In the genomic region with DNA sequence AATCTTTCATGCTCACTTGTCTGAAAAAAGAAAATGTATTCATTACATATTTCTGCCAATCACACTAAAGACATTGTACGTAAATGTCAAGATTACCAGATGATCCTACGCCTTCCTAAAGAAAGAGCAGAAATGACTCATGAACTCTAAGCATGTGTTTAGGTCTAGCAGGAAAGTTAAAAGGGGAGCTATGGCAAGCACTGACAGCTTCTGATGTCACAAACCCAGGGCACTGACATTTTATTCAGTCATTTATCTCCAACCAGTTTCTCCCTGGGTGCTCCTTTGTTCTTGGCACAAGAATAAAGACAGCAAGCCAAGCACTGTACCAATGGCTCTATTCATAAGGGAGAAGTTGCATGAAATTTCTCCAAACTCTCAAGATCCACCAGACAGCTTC, we compare ENCODE assay signal across 22 mouse cellular contexts.
A peak's percentile ranks its signal among the peaks of the same experiment; 100 is the strongest.
DNase-seq lines count a peak whose midpoint lies in the region; ATAC-seq and TF ChIP-seq lines count a peak whose summit lies in the region.
"Had no signal": no experiment of that assay in that cellular context is flagged by ENCODE, and none has a peak within 500 bp of the region (broad histone marks: within the 10 kb centered on the region; RNA-seq: fewer than 3 reads in every experiment).

No protein-coding gene starts in this region.

- DNase-seq in frontal cortex, postnatal 14 days (ENCODE audit: low spot score in 2 of 2), result no peak
- DNase-seq in left cerebral cortex, adult 2 months (ENCODE audit: extremely low spot score in 1 of 2, low spot score in 2 of 2), result no peak
- DNase-seq in left cerebral cortex, postnatal 36 days (ENCODE audit: low spot score in 2 of 2), result no peak
- DNase-seq in 3T3-L1 (ENCODE audit: low read depth, low spot score), result peak; percentile 30
- DNase-seq in telencephalon, adult 2 months (ENCODE audit: low read depth, low spot score), result peak; percentile 29
- no peak for DNase-seq in cerebellum, postnatal 36 days
- DNase-seq: adrenal gland, adult 2 months; adrenal gland, postnatal 10 days; adrenal gland, postnatal 25 days; cerebellum, adult 11-12 months; cerebellum, adult 2 months; cerebellum, adult 9-10 months; cerebellum, postnatal 25 days; embryo, embryonic 11 days had no signal

- intact Hi-C loops in left cerebral cortex, adult 2 months (cut with DNase I), result no loop called here
- intact Hi-C loops in left cerebral cortex, postnatal 36 days (cut with DNase I), result no loop called here

- no peak for TF ChIP-seq CTCF in left cerebral cortex, adult 2 months (IDR thresholded peaks at IDR 0.05)

- ATAC-seq in frontal cortex, adult (ENCODE audit: low TSS enrichment), result peak; percentile 58
- ATAC-seq: forebrain, embryonic 14.5 days; forebrain, embryonic 16.5 days had no signal

- peak overlapping the region; percentile 47; the same call in 1 of the 2 replicates for H3K27ac ChIP-seq in left cerebral cortex, adult 2 months
- H3K27ac ChIP-seq: embryonic facial prominence, embryonic 13.5 days; embryonic facial prominence, embryonic 15.5 days; forebrain, embryonic 10.5 days; forebrain, embryonic 12.5 days had no signal

- no peak overlapping the region for H3K4me3 ChIP-seq in left cerebral cortex, adult 2 months
- H3K4me3 ChIP-seq: embryonic facial prominence, embryonic 13.5 days; embryonic facial prominence, embryonic 15.5 days; erythroblast, embryonic 14.5 days; forebrain, embryonic 10.5 days; forebrain, embryonic 12.5 days had no signal

Comparison
In these comparisons a context has a peak if more than half of its experiments do, and no peak if none do; other contexts are left out.
1. DNase-seq: peak in 3T3-L1 (single experiment) and telencephalon, adult 2 months (single experiment); none in frontal cortex, postnatal 14 days (0 of 2), left cerebral cortex, adult 2 months (0 of 2), left cerebral cortex, postnatal 36 days (0 of 2) and cerebellum, postnatal 36 days (0 of 2).